Mouse (Mus musculus): ENCODE measurements around the gene Adgrg3. TPM values are rescaled to one million over a fixed set of nuclear protein-coding genes. Genes with fewer than 3 reads are reported as not detected.

Gene Adgrg3
- polyA plus RNA-seq, 1 experiment from 2014 or later: 1.1 TPM

Other genes starting within 250 kb of the Adgrg3 start
- gene Cx3cl1, start 245.7 kb upstream of the Adgrg3 start, polyA plus RNA-seq (2014; fragmentation: Nextera tagmentation; extraction: Ambion mirVana): 25.8 and 41.6 TPM in 2 replicates
- 0.79 and 1.4 TPM in 2 replicates for gene Ccl17, start 207.2 kb upstream of the Adgrg3 start, polyA plus RNA-seq (2014; fragmentation: Nextera tagmentation; extraction: Ambion mirVana)
- gene Coq9, start 179.4 kb upstream of the Adgrg3 start, polyA plus RNA-seq (2014; fragmentation: Nextera tagmentation; extraction: Ambion mirVana): 62.3 and 67.1 TPM in 2 replicates
- 149 and 174 TPM in 2 replicates for gene Ciapin1, start 179.3 kb upstream of the Adgrg3 start, polyA plus RNA-seq (2014; fragmentation: Nextera tagmentation; extraction: Ambion mirVana)
- gene Polr2c, start 160.2 kb upstream of the Adgrg3 start, polyA plus RNA-seq (2014; fragmentation: Nextera tagmentation; extraction: Ambion mirVana): 118 TPM in 2 replicates
- gene Dok4, start 141.4 kb upstream of the Adgrg3 start, polyA plus RNA-seq (2014; fragmentation: Nextera tagmentation; extraction: Ambion mirVana): 66.6 and 103 TPM in 2 replicates
- gene Ccdc102a, start 99.6 kb upstream of the Adgrg3 start, polyA plus RNA-seq (2014; fragmentation: Nextera tagmentation; extraction: Ambion mirVana): 2.9 and 7.9 TPM in 2 replicates
- 0.11 and 0.21 TPM in 2 replicates for gene Adgrg5, start 94.0 kb upstream of the Adgrg3 start, polyA plus RNA-seq (2014; fragmentation: Nextera tagmentation; extraction: Ambion mirVana)
- 93.5 and 116 TPM in 2 replicates for gene Adgrg1, start 42.9 kb upstream of the Adgrg3 start, polyA plus RNA-seq (2014; fragmentation: Nextera tagmentation; extraction: Ambion mirVana)
- gene Drc7, start 37.4 kb downstream of the Adgrg3 start, polyA plus RNA-seq (2014; fragmentation: Nextera tagmentation; extraction: Ambion mirVana): 0.61 and 0.88 TPM in 2 replicates
- 39.4 and 44.3 TPM in 2 replicates for gene Katnb1, start 63.5 kb downstream of the Adgrg3 start, polyA plus RNA-seq (2014; fragmentation: Nextera tagmentation; extraction: Ambion mirVana)
- gene Kifc3, start 185.1 kb downstream of the Adgrg3 start, polyA plus RNA-seq (2014; fragmentation: Nextera tagmentation; extraction: Ambion mirVana): 15.9 and 20.0 TPM in 2 replicates